Mouse (Mus musculus): Measurements from ENCODE around the gene Zfp646. TPM values are rescaled to one million over a fixed set of nuclear protein-coding genes. Genes with fewer than 3 reads are reported as not detected.

Gene Zfp646
- total RNA-seq, 2 experiments from 2014 or later: 30.8 to 31.3 TPM

Other genes with a start within 250 kb of the Zfp646 start
- gene Bcl7c, start 167.3 kb upstream of the Zfp646 start, total RNA-seq (2021): 10 to 100 TPM; 24.0 to 25.7 TPM
- gene Ctf1, start 163.5 kb upstream of the Zfp646 start, total RNA-seq (2021): 1 to 10 TPM; 2.4 TPM
- not detected for gene Ctf2, start 144.1 kb upstream of the Zfp646 start, total RNA-seq (2021)
- 10 to 100 TPM; 63.4 to 66.7 TPM for gene Fbxl19, start 131.7 kb upstream of the Zfp646 start, total RNA-seq (2021)
- gene Orai3, start 106.4 kb upstream of the Zfp646 start, total RNA-seq (2021): 10 to 100 TPM; 28.7 to 33.2 TPM
- gene Setd1a, start 99.6 kb upstream of the Zfp646 start, total RNA-seq (2021): 10 to 100 TPM; 35.1 to 50.0 TPM
- gene Gm49388, start 90.6 kb upstream of the Zfp646 start, total RNA-seq (2021): 1 to 10 TPM; 3.7 to 5.7 TPM
- 1 to 10 TPM; 4.5 to 5.3 TPM for gene Hsd3b7, start 75.6 kb upstream of the Zfp646 start, total RNA-seq (2021)
- 10 to 100 TPM; 59.9 to 62.5 TPM for gene Stx4a, start 51.9 kb upstream of the Zfp646 start, total RNA-seq (2021)
- gene Stx1b, start 51.7 kb upstream of the Zfp646 start, total RNA-seq (2021): 100 to 1,000 TPM; 329 to 362 TPM
- gene Zfp668, start 607 bp downstream of the Zfp646 start, total RNA-seq (2021): 10 to 100 TPM; 20.4 to 25.8 TPM
- 1 to 10 TPM; 1.9 to 2.6 TPM for gene Prss53, start 14.7 kb downstream of the Zfp646 start, total RNA-seq (2021)
- gene Gm21974, start 19.2 kb downstream of the Zfp646 start, total RNA-seq (2021): not detected
- gene Vkorc1, start 19.4 kb downstream of the Zfp646 start, total RNA-seq (2021): 10 to 100 TPM; 21.6 to 30.4 TPM
- gene Bckdk, start 27.9 kb downstream of the Zfp646 start, total RNA-seq (2021): 10 to 100 TPM; 41.4 to 51.6 TPM
- 10 to 100 TPM; 27.8 to 33.9 TPM for gene Kat8, start 36.3 kb downstream of the Zfp646 start, total RNA-seq (2021)
- gene Prss8, start 53.9 kb downstream of the Zfp646 start, total RNA-seq (2021): under 1 TPM; 0.35 to 0.52 TPM
- gene Prss36, start 70.5 kb downstream of the Zfp646 start, total RNA-seq (2021): 10 to 100 TPM; 10.6 to 13.5 TPM
- gene Fus, start 91.2 kb downstream of the Zfp646 start, total RNA-seq (2021): 100 to 1,000 TPM; 270 to 376 TPM
- 1 to 10 TPM; 1.4 to 3.4 TPM for gene Pycard, start 117.6 kb downstream of the Zfp646 start, total RNA-seq (2021)
- gene Trim72, start 127.7 kb downstream of the Zfp646 start, total RNA-seq (2021): under 1 TPM; 0.21 to 0.25 TPM
- gene Itgam, start 186.4 kb downstream of the Zfp646 start, total RNA-seq (2021): 10 to 100 TPM; 13.1 to 13.9 TPM
- not detected for gene Gm49368, start 186.5 kb downstream of the Zfp646 start, total RNA-seq (2021)

Measured in layer of hippocampus, postnatal 25 days (tissue).